Comparison of ENCODE assay signal across 24 mouse cellular contexts in genomic region chr1:118422812-118423211, GRCm38 (mm10). TPM values are rescaled to one million over a fixed set of nuclear protein-coding genes. Genes with fewer than 3 reads are reported as not detected.
DNase-seq lines count a peak whose midpoint lies in the region; ATAC-seq lines count a peak whose summit lies in the region.
"Had no signal": no experiment of that assay in that cellular context is flagged by ENCODE, and none has a peak within 500 bp of the region (broad histone marks: within the 10 kb centered on the region; RNA-seq: fewer than 3 reads in every experiment).

No protein-coding gene starts in this region.

- peak; percentile 80 for ATAC-seq in frontal cortex, adult (ENCODE audit: low TSS enrichment)
- peak; percentile 38; the same call in 1 of the 2 replicates for ATAC-seq in neural tube, embryonic 11.5 days (ENCODE audit: insufficient read depth, low FRiP score, low TSS enrichment)
- peak; percentile 37; the same call in 1 of the 2 replicates for ATAC-seq in midbrain, embryonic 15.5 days (replicated peaks)
- ATAC-seq: activated CD4-positive, CD25-positive, alpha-beta regulatory T cell, adult 4 months; intestine, postnatal 0 days had no signal

- H3K27me3 ChIP-seq in neural tube, embryonic 11.5 days (ENCODE audit: control insufficient read depth, insufficient read depth, low read length) = no peaks in the 10 kb centered on the region
- H3K27me3 ChIP-seq in midbrain, embryonic 15.5 days (replicated peaks) = no peaks in the 10 kb centered on the region
- H3K27me3 ChIP-seq: CH12.LX; embryonic facial prominence, embryonic 13.5 days; heart, embryonic 12.5 days; limb, embryonic 12.5 days; stomach, embryonic 15.5 days had no signal

- H3K4me2 ChIP-seq in neural tube, embryonic 11.5 days (ENCODE audit: low read depth) = no peak overlapping the region
- no peak overlapping the region for H3K4me2 ChIP-seq in midbrain, embryonic 15.5 days
- H3K4me2 ChIP-seq: embryonic facial prominence, embryonic 13.5 days; heart, embryonic 12.5 days; limb, embryonic 12.5 days; stomach, embryonic 15.5 days had no signal

- no peak overlapping the region for H3K27ac ChIP-seq in neural tube, embryonic 11.5 days (ENCODE audit: low read depth, low read length)
- H3K27ac ChIP-seq in midbrain, embryonic 15.5 days = no peak overlapping the region
- H3K27ac ChIP-seq: embryonic facial prominence, embryonic 13.5 days; forebrain, embryonic 10.5 days; kidney, postnatal 0 days; limb, embryonic 12.5 days; stomach, embryonic 15.5 days had no signal

- no peaks in the 10 kb centered on the region for H3K9me3 ChIP-seq in neural tube, embryonic 11.5 days (ENCODE audit: control insufficient read depth, low read length)
- no peaks in the 10 kb centered on the region for H3K9me3 ChIP-seq in midbrain, embryonic 15.5 days
- H3K9me3 ChIP-seq: embryonic facial prominence, embryonic 13.5 days; forebrain, embryonic 10.5 days; heart, embryonic 12.5 days; limb, embryonic 12.5 days; stomach, embryonic 15.5 days had no signal

- no peak for DNase-seq in frontal cortex, postnatal 25 days (ENCODE audit: low spot score in 2 of 2)
- peak; percentile 19 for DNase-seq in neural tube, embryonic 11.5 days (ENCODE audit: low spot score)
- DNase-seq in neural tube, embryonic 10.5 days (ENCODE audit: extremely low spot score, low spot score) = no peak
- no peak for DNase-seq in right cerebral cortex, adult 18-20 months
- no peak for DNase-seq in adrenal gland, postnatal 36 days
- no peak for DNase-seq in gastrocnemius, postnatal 10 days
- DNase-seq: adrenal gland, postnatal 25 days; cerebellum, adult 9-10 months; gastrocnemius, postnatal 36 days; lung, adult 2 months; lung, postnatal 4 days; right cerebral cortex, postnatal 14 days; thymus, adult 2 months had no signal

- peaks cover 7% of the 10 kb centered on the region; the same call in 1 of the 2 replicates for H3K36me3 ChIP-seq in neural tube, embryonic 11.5 days (ENCODE audit: control insufficient read depth, insufficient read depth, low read length)
- peaks cover 13% of the 10 kb centered on the region; the same call in 1 of the 2 replicates for H3K36me3 ChIP-seq in midbrain, embryonic 15.5 days (replicated peaks)

- H3K9ac ChIP-seq in neural tube, embryonic 11.5 days (ENCODE audit: low read length) = no peak overlapping the region
- no peak overlapping the region for H3K9ac ChIP-seq in midbrain, embryonic 15.5 days
- H3K9ac ChIP-seq: embryonic facial prominence, embryonic 13.5 days; heart, embryonic 12.5 days; limb, embryonic 12.5 days; stomach, embryonic 15.5 days had no signal

- WGBS in neural tube, embryonic 11.5 days = 79% methylated on average over 6 of the region's 6 CpGs
- WGBS in midbrain, embryonic 15.5 days = 59% methylated on average over 6 of the region's 6 CpGs

- H3K4me3 ChIP-seq in neural tube, embryonic 11.5 days (ENCODE audit: low read depth, low read length) = no peak overlapping the region
- no peak overlapping the region for H3K4me3 ChIP-seq in midbrain, embryonic 15.5 days
- H3K4me3 ChIP-seq: embryonic facial prominence, embryonic 13.5 days; forebrain, embryonic 10.5 days; heart, embryonic 12.5 days; limb, embryonic 12.5 days; stomach, embryonic 15.5 days had no signal

- H3K4me1 ChIP-seq in neural tube, embryonic 11.5 days (ENCODE audit: control insufficient read depth, insufficient read depth, low read length) = no peaks in the 10 kb centered on the region
- peaks cover 3% of the 10 kb centered on the region; the same call in 1 of the 2 replicates for H3K4me1 ChIP-seq in midbrain, embryonic 15.5 days
- H3K4me1 ChIP-seq: stomach, embryonic 15.5 days had no signal

RNA-seq across cellular contexts. Expression of gene Clasp1, which starts 34.0 kb away (rescaled TPM):
- 98.6 and 104 TPM in 2 replicates for polyA plus RNA-seq in neural tube, embryonic 11.5 days (2014; fragmentation: Nextera tagmentation; extraction: Ambion mirVana)
- polyA plus RNA-seq in midbrain, embryonic 15.5 days (2015; fragmentation: Nextera tagmentation; extraction: Ambion mirVana) = 124 and 135 TPM in 2 replicates
- 10 to 100 TPM; 39.7 to 44.5 TPM for total RNA-seq in adrenal gland, postnatal 36 days (2021)
- total RNA-seq in gastrocnemius, postnatal 10 days (2021) = 10 to 100 TPM; 78.7 to 90.1 TPM
